Mouse (Mus musculus) cerebellum, adult 2 months (tissue): ENCODE results near the gene Olfr1346.
"Not testable (repeated sequence)": the region's sequence is repeated elsewhere in the genome, so short reads cannot be mapped to it uniquely, and the experiment has no call there.

Experiments
- CTCF ChIP-seq: fragments of 200-500 bp; IDR thresholded peaks from 2 replicates; pipeline ENCODE4 v1.5.1; 2011; ENCODE audit warnings: low read depth, mild to moderate bottlenecking, control low read depth, low read length, moderate library complexity, borderline replicate concordance; ENCODE audit not compliant: insufficient read depth
- POLR2A ChIP-seq: fragments of 200-500 bp; IDR thresholded peaks from 2 replicates; pipeline ENCODE4 v1.6.1; 2011; ENCODE audit warnings: low read length, control low read depth, borderline replicate concordance; ENCODE audit not compliant: insufficient read depth

DNA sequence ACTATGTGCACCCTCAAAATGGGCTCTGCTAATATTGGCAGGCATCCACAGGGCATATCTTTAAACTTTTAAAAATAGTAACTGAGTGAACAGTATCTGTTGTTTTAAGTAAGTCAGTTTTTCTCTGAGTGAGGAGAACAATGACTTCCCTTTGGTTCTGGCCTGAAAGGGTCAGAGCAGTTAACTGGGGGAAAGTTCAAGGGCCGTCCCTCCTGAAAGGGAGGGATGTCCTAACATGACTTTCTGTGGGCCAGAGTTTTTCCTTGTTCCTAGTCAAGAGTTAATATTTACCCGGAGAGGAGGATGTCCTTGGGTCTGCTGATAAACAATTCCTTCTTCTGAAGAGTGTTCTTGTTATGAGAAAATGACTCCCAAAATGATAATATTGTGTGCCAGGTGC lies 10.7 kb downstream of the Olfr1346 start:
- not testable (repeated sequence) for TF ChIP-seq CTCF, POLR2A
